Mouse (Mus musculus) embryonic fibroblast, embryonic 13.5 days (primary cell): ENCODE measurements around the gene Tcp11l2.

Experiments
- CTCF ChIP-seq: IDR thresholded peaks from 2 replicates; pipeline ENCODE4 v1.5.1; 2011; ENCODE audit warnings: mild to moderate bottlenecking, control low read depth, low read length, moderate library complexity, borderline replicate concordance; ENCODE audit not compliant: insufficient read depth
- POLR2A ChIP-seq: IDR thresholded peaks from 2 replicates; pipeline ENCODE4 v1.6.1; 2011; ENCODE audit warnings: low read depth, mild to moderate bottlenecking, control low read depth, low read length, moderate library complexity

DNA sequence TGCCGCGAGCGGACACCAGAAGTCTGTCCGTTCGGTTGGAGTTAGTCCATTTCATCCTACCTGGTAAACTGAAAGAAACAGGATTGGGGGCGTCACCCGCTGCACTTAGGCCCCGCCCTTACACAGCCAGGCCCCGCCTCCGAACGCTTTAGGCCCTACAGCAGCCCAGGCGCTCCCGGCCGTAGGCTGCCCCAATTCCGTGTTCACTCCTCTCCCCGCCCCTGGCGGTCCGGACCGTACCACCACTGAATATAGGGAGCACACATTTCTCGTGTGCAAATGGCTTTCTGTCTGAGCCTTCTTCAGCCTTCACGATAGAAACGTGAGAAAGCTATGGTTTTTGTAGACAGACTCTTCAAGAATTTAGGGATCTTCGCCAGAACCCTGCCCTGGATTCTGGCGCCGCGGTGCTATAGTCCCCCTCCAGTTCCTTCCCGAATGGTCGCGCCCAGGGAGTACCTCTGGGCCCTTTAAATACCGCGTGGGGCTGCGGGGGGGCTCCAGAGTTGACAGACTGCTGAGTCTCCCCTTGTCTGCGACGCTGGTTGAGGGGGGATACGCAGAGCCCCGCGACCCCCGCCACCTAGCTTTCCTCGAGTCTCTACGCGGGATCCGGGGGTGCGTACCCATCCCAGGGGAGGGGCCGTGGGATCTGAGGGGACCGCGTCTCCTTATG is at the start of gene Tcp11l2:
- TF ChIP-seq POLR2A = 0 out of 2 replicates have a peak, but pooled peaks have one; percentile 33
- no peak for TF ChIP-seq CTCF
